Mouse (Mus musculus) heart, adult 2 months (tissue): Measurements from ENCODE around the gene Erbb4.

ENCODE experiments used
- CTCF ChIP-seq: fragments of 200-600 bp; IDR thresholded peaks from 2 replicates; pipeline ENCODE4 v1.8.1; 2022; ENCODE audit warnings: antibody characterized with exemption, mild to moderate bottlenecking, moderate library complexity
- EP300 ChIP-seq: fragments of 200-500 bp; IDR thresholded peaks from 2 replicates; pipeline ENCODE4 v1.6.1; 2011; ENCODE audit warnings: low read depth, low read length, control low read depth; ENCODE audit not compliant: insufficient read depth
- POLR2A ChIP-seq: fragments of 200-500 bp; IDR thresholded peaks from 2 replicates; pipeline ENCODE4 v1.6.1; 2011; ENCODE audit warnings: mild to moderate bottlenecking, low read depth, low read length, control low read depth; ENCODE audit not compliant: insufficient read depth

DNA sequence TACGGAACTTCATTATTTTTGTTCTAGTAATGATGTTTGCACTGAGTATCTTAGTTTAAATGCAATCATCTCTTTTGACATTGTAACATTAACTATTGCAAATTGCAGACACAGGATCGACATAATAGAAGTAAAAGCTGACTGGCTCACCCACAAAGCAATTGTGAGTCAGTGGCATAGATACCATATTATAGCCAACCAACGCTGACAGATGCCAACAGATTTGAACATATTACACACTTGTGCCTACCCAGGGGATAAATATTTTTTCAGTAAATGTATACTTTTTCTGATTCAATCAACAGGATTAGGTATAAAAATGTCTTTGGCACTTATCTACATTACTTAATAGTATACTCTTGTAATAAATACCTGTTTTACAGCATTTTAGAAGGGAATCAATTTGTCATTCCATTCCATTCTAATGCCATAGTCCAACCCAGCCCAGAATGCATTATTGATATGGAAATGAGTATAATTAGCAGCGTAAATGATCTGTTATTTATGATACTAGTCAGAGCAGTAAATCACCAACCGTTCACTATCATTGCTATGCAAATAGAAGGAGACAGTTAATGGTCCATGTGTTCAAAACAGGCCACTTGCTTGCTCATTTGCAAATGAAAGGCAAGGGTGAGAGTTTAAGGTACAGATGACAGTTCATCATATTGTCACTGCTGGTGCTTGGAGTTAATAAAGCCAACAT, 97.9 kb downstream of the Erbb4 start:
- TF ChIP-seq CTCF (no peak), POLR2A (no peak), EP300 (no peak)
